Mouse (Mus musculus) hindbrain, embryonic 15.5 days (tissue): ENCODE results near the gene Hao1. TPM values are rescaled to one million over a fixed set of nuclear protein-coding genes. Genes with fewer than 3 reads are reported as not detected.
A peak's percentile ranks its signal among the peaks of the same experiment; 100 is the strongest.

ENCODE experiments used
- ATAC-seq: fragments of 200-750 bp; cut with Nextera tagmentation; 2 replicates; pipeline ENCODE4 v1.8.0; 2017; ENCODE audit warnings: low read depth, moderate number of reproducible peaks, moderate TSS enrichment; ENCODE audit not compliant: low FRiP score
- H3K27ac ChIP-seq: fragments of 300-500 bp; sonication (generic); replicated peaks from 2 replicates; pipeline ENCODE4 v1.5.1; 2015; ENCODE audit warnings: mild to moderate bottlenecking, inconsistent platforms
- H3K27me3 ChIP-seq: fragments of 300-500 bp; sonication (generic); 2 replicates; pipeline ENCODE4 v1.6.1; 2015; ENCODE audit warnings: control low read depth, inconsistent platforms
- H3K36me3 ChIP-seq: fragments of 300-500 bp; sonication (generic); 2 replicates; pipeline ENCODE4 v1.6.1; 2015; ENCODE audit warnings: control low read depth, inconsistent platforms
- H3K4me1 ChIP-seq: fragments of 300-500 bp; sonication (generic); replicated peaks from 2 replicates; pipeline ENCODE4 v1.6.1; 2015; ENCODE audit warnings: control low read depth, inconsistent platforms
- H3K4me2 ChIP-seq: fragments of 300-500 bp; sonication (generic); 2 replicates; pipeline ENCODE4 v1.6.1; 2015; ENCODE audit warnings: moderate library complexity, mild to moderate bottlenecking, inconsistent platforms
- H3K4me3 ChIP-seq: fragments of 300-500 bp; sonication (generic); 2 replicates; pipeline ENCODE4 v1.5.1; 2015; ENCODE audit warnings: mild to moderate bottlenecking, inconsistent platforms
- H3K9ac ChIP-seq: fragments of 300-500 bp; sonication (generic); 2 replicates; pipeline ENCODE4 v1.6.1; 2015; ENCODE audit warnings: inconsistent platforms
- H3K9me3 ChIP-seq: fragments of 300-500 bp; sonication (generic); 2 replicates; pipeline ENCODE4 v1.6.1; 2016; ENCODE audit warnings: control low read depth, inconsistent platforms
- WGBS: fragments of 180-500 bp; shearing (Covaris S2); methylation state at CpG from one replicate; pipeline ENCODE4 v1.1.7; 2015; 5-methylcytosine and 5-hydroxymethylcytosine counted together
- polyA plus RNA-seq: library from polyadenylated mRNA; unstranded; fragments of >200 nt; fragmentation: Nextera tagmentation; extraction: Ambion mirVana; gene quantifications from 2 replicates; pipeline ENCODE4 v1.2.1, GENCODE M21; 2015

Gene Hao1
- polyA plus RNA-seq, result 0.06 and 0.08 TPM in 2 replicates

DNA sequence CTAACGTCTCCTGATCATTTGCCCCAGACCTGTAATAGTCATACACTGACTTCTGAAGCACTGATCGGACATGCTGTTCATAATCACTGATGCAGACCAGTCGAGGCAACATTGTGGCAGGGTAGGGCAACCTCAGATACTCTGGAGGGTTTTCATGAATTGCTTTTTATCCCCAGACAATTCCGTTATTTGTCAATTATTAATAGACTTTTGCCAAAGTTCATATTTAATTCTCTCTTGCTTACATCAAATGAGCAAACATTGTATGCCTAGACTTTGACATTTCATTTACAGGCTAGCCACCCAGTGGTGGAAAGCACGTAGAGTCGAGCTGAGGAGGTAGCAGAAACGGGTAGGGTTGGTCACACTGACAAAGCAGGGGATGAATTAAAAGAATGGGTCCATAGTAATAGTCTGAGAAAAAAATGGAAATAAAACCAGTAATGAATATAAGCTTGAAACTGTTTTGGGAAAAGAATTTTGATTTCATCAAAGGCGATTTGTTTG lies at the start of gene Hao1:
Gene Hao1, minus strand, starts transcription at position 148 of the 507 bp plus-strand sequence.
- no peak for ATAC-seq
- H3K4me3 ChIP-seq, result no peak within 1 kb of the TSS
- H3K36me3 ChIP-seq, result no peaks in the 10 kb centered on the region
- no peaks in the 10 kb centered on the region for H3K4me1 ChIP-seq
- no peak within 1 kb of the TSS for H3K27ac ChIP-seq
- no peak within 1 kb of the TSS for H3K4me2 ChIP-seq
- WGBS, result 86% methylated on average over 8 of the region's 8 CpGs
- no peak within 1 kb of the TSS for H3K9ac ChIP-seq
- H3K9me3 ChIP-seq, result no peaks in the 10 kb centered on the region
- H3K27me3 ChIP-seq, result no peaks in the 10 kb centered on the region

DNA sequence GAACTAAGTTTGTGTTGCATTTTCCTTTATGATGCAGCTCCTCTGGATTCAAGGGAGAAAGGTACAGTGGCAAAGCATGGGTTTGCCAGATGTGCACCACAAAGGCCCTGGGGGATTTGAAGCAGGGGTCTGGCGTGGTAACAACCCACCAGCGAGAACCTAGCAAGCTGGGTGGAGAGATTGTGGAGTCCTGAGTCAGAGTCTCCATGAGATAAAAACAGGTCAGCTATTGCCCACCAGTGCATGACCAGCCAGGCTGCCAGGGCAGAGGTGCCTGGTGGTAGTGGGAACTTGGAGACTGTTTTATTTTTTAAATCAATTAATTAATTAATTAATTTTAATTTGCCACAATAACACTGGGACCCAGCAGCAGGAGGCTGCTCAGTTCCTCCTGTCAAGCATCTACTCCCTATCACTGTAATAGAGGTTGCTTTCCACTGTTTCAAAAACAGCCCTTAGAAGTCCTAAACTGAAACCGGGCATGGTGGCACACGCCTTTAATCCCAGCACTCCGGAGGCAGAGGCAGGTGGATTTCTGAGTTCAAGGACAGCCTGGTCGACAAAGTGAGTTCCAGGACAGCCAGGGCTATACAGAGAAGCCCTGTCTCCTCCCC lies 37.0 kb upstream of the Hao1 start:
- 93% methylated on average over 6 of the region's 6 CpGs for WGBS
- no peak for ATAC-seq
- Histone ChIP-seq H3K4me1 (no peaks in the 10 kb centered on the region), H3K4me2 (no peak overlapping the region), H3K36me3 (peaks cover 10% of the 10 kb centered on the region; the same call in 1 of the 2 replicates), H3K9me3 (no peaks in the 10 kb centered on the region), H3K27ac (no peak overlapping the region), H3K4me3 (no peak overlapping the region), H3K27me3 (no peaks in the 10 kb centered on the region), H3K9ac (no peak overlapping the region)

DNA sequence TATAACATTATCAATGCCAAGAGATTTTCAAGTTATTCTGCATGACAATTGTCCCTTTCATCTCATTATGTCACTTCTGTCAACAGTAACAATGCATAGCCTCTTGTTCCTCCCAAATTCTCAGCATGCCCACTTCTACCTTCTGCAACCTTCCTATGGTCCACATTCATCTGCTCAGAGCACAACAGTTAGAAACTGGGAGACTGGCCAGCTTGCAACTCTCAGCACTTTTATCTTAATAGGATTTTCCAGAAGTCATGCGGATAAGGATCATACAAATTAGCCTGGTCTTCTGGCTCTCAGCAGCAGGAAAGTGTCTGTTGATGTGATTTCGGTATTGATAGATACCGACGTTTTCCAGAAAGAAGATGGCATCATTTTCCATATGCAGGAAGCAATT lies 31.1 kb upstream of the Hao1 start:
- Histone ChIP-seq H3K27ac (no peak overlapping the region), H3K9me3 (no peaks in the 10 kb centered on the region), H3K4me3 (no peak overlapping the region), H3K9ac (no peak overlapping the region), H3K36me3 (no peaks in the 10 kb centered on the region), H3K4me1 (no peaks in the 10 kb centered on the region), H3K4me2 (no peak overlapping the region), H3K27me3 (no peaks in the 10 kb centered on the region)
- no peak for ATAC-seq
- WGBS, result 45% methylated on average over 4 of the region's 4 CpGs

DNA sequence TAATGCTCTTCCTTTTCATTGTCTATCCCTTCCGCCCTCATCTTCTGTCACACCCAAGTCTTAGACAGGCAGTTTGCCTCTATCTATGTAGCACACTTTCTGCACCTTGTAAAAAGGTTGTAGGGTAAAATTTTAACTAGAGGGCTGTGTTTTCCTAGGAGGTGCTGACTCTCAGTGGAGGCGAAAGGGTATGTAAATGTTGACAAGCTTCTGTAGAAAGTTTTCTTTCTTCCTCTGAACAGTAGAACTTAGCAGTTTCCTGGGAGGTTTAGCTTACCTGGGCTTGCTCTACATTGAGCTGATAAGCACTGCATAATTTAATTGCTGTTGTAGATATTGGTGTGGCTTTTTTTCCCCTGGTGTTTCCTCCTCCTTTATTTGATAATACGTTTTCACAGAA lies 5.3 kb upstream of the Hao1 start:
- Histone ChIP-seq H3K9ac (no peak overlapping the region), H3K27me3 (no peaks in the 10 kb centered on the region), H3K9me3 (no peaks in the 10 kb centered on the region), H3K4me1 (no peaks in the 10 kb centered on the region), H3K36me3 (no peaks in the 10 kb centered on the region), H3K4me2 (no peak overlapping the region), H3K4me3 (no peak overlapping the region), H3K27ac (no peak overlapping the region)
- 84% methylated on average over 3 of the region's 3 CpGs for WGBS
- ATAC-seq, result no peak

DNA sequence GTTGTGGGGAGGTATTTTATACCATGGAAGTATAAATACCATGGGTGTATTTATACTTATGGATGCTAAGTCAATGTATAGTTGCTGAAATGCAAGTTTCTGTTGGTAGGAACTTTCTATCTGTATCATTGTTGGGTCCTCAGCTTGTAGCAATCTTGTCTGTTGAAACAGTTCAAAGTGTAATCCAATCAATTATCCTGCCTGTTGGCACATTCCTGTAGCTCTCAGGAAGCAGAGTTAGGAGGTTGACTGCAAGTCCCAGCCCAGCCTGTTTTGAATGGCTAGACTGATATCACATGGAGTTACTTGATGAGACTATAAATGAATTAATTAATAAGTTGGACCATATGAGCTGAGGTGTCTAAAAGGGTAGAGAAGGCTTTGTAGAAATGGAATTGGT lies 1.8 kb downstream of the Hao1 start:
- no peak overlapping the region for H3K9ac ChIP-seq
- H3K27me3 ChIP-seq, result no peaks in the 10 kb centered on the region
- no peak overlapping the region for H3K4me3 ChIP-seq
- no peaks in the 10 kb centered on the region for H3K9me3 ChIP-seq
- no peaks in the 10 kb centered on the region for H3K4me1 ChIP-seq
- no peak for ATAC-seq
- no peak overlapping the region for H3K27ac ChIP-seq
- H3K36me3 ChIP-seq, result no peaks in the 10 kb centered on the region
- H3K4me2 ChIP-seq, result no peak overlapping the region

DNA sequence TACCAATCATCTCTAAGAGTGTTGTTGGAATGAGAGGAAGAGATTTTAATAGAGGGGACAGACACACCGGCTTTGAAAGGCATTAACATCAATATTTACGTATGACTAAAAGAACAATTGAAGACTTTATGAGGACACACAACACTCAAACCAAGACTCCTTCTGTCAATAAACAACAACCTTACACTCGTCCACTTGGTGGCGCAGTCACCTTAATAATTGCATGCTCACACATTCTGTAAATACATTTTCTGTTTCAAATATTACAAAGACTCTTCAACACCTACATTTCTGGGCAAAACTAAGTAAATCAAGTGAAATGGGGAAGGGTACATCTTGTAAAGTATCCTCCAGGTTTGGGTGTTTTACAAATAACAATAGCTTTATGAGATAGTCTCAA lies 4.4 kb downstream of the Hao1 start:
- H3K4me2 ChIP-seq, result no peak overlapping the region
- 27% methylated on average over 4 of the region's 4 CpGs for WGBS
- no peak overlapping the region for H3K9ac ChIP-seq
- ATAC-seq, result peak; percentile 48; the same call in 1 of the 2 replicates
- no peaks in the 10 kb centered on the region for H3K27me3 ChIP-seq
- H3K4me1 ChIP-seq, result no peaks in the 10 kb centered on the region
- H3K36me3 ChIP-seq, result no peaks in the 10 kb centered on the region
- H3K27ac ChIP-seq, result no peak overlapping the region
- no peak overlapping the region for H3K4me3 ChIP-seq
- H3K9me3 ChIP-seq, result no peaks in the 10 kb centered on the region

DNA sequence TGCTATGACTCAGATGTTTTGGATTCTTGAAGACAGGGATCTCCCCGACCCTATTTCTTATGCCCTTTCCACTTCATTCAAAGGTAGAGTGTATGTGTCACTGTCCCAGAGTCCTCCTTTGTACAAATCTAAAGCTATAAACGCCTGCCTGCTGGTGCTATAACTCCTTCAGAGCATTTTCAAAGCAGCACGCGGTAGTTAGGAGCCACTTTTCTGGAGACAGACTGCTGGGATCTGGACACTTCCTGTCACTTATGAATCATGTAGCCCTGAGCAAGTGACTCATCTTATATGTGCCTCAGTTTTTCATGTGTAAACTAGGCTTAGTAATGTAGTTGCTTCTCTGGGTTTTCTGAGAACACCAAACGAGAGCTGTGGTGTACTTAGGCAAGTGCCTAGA lies 9.1 kb downstream of the Hao1 start:
- no peak for ATAC-seq
- 72% methylated on average over 5 of the region's 5 CpGs for WGBS
- Histone ChIP-seq H3K27ac (no peak overlapping the region), H3K9me3 (no peaks in the 10 kb centered on the region), H3K27me3 (no peaks in the 10 kb centered on the region), H3K4me3 (no peak overlapping the region), H3K4me1 (no peaks in the 10 kb centered on the region), H3K36me3 (no peaks in the 10 kb centered on the region), H3K9ac (no peak overlapping the region), H3K4me2 (no peak overlapping the region)

DNA sequence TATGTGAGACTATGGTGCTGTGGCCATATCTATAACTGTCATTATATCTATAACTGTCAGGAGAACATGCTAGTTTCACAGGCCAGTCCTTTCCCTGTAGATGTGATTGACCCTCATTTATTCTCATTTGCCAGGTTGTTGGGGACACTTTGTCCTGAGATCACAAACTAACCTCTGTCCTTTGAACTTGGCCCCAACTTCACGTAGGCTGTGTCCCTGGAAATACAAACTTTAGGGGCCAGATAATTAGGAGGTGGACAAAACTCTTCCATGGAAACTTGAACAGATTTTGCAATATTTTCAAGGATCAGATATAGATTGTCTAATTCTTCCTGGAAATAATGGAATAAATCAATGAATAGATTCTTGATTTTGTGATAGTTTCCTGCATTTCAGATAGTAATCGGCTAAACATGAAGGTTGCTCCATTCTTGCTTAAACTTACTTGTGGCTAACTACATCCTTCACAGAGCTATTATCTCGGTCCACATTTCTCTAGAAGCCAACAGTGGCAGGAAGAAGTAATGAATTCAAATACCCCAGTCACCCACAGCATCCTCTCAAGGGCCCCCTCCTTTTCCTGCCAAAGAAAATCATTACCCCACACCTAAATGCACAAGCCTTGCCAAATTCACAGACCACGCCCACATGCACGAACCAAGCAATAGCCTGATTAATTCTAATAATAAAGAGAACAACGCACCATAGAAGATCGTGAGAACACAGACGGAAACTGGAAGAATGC lies 9.7 kb downstream of the Hao1 start:
- no peak for ATAC-seq
- H3K27ac ChIP-seq, result no peak overlapping the region
- no peaks in the 10 kb centered on the region for H3K4me1 ChIP-seq
- H3K4me3 ChIP-seq, result no peak overlapping the region
- H3K9ac ChIP-seq, result no peak overlapping the region
- H3K9me3 ChIP-seq, result no peaks in the 10 kb centered on the region
- 77% methylated on average over 8 of the region's 8 CpGs for WGBS
- H3K4me2 ChIP-seq, result no peak overlapping the region
- no peaks in the 10 kb centered on the region for H3K36me3 ChIP-seq
- H3K27me3 ChIP-seq, result no peaks in the 10 kb centered on the region

DNA sequence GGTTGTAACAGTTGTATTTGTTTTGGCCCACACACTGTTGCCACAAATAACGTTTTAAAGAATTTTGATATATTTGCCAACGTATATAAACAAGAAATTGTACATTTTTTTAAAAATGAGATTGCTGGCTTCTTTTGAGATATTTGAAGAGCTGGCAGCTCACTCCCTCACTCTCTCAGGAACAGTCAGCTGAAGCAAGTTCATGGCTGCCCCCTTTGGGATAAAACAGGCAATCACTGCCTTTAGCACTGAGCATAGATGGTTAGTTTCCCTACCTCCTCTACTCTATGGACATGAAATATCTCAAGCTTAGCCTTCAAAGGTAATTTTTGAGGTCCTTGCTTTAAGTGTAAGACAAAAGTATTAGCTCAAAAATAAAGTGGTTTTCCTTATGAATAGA lies 10.7 kb downstream of the Hao1 start:
- no peak for ATAC-seq

DNA sequence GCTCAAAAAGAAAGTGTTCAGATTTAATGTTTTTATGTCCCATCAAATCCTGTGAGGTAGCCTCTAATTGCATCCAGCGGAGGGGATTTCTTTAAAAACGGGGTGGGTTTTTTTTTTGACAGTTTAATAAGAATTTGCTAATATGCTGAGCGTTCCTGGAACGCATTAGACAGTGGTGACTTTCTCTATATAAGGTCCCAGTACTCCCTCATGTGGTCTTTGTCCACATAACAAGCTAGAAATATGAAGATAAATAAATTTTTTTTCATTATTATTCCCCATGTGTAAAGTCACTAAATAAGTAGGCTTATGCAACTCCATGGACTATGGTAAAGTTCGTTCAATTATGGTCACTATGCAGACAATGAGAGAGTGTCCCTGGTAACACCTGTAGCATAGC lies 13.1 kb downstream of the Hao1 start:
- WGBS, result 73% methylated on average over 5 of the region's 5 CpGs
- H3K9ac ChIP-seq, result no peak overlapping the region

More for the DNA sequence above, 10.7 kb downstream of the Hao1 start:
- Histone ChIP-seq H3K27ac (no peak overlapping the region), H3K4me1 (no peaks in the 10 kb centered on the region), H3K9me3 (no peaks in the 10 kb centered on the region), H3K27me3 (no peaks in the 10 kb centered on the region), H3K9ac (no peak overlapping the region), H3K4me3 (no peak overlapping the region), H3K4me2 (no peak overlapping the region), H3K36me3 (no peaks in the 10 kb centered on the region)
- 57% methylated on average over 2 of the region's 2 CpGs for WGBS

DNA sequence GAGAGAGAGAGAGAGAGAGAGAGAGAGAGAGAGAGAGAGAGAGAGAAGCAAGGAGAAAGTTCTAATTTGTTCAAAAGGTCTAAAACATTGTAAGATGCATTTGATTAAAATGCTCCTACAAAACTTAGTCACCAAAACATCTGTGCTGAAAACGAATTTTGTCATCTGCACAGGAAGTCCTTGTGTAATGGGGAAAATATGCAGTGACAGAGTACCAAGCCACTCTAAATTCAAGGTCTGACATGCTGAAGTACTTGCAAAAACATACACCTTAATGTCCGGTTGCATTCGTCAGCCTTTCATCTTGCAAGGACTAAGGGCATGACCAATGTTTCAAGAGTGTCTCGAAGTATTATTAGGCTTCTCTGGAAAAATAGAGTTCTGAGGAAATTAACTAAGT lies 15.7 kb downstream of the Hao1 start:
- 86% methylated on average over 4 of the region's 4 CpGs for WGBS
- no peak for ATAC-seq
- H3K4me2 ChIP-seq, result no peak overlapping the region

More for the DNA sequence above, 13.1 kb downstream of the Hao1 start:
- H3K36me3 ChIP-seq, result no peaks in the 10 kb centered on the region
- no peaks in the 10 kb centered on the region for H3K27me3 ChIP-seq
- no peaks in the 10 kb centered on the region for H3K9me3 ChIP-seq
- no peak overlapping the region for H3K27ac ChIP-seq
- no peak overlapping the region for H3K4me2 ChIP-seq
- ATAC-seq, result 0 out of 2 replicates have a peak, but pooled peaks have one; percentile 3
- H3K4me1 ChIP-seq, result no peaks in the 10 kb centered on the region
- H3K4me3 ChIP-seq, result no peak overlapping the region

DNA sequence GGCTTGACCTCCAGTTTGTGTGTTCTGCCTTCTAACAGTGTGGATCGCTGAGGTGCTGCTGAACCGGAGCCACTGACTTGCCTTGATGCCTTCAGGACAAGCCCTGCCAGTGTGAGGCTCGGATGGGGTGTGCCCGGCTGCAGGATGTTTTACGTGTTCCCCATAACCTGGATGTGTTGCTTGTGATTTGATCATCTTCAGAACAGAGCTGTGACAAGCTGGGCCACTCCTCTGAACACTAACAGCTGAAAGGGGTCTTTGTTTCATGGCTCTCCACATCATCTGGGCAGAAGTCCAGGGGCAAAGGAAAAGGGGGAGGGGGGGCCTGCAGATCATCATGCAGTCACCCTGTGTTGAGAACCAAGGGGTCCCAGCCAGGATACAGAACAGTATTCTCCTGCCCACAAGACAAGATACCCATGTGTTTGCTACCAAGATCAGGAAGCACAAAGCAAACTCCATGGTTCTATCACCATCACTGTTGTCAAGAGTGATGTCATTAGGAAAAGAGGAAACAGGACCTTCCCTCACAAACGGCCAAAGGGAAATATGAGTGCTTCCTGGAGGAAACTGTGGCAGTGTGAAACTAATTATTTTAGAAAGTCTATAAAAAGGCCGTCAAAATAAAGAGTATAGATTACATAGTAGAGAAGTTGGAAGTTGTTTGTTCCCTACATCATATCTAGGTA lies 25.9 kb downstream of the Hao1 start:
- H3K9me3 ChIP-seq, result no peaks in the 10 kb centered on the region
- H3K9ac ChIP-seq, result no peak overlapping the region
- no peaks in the 10 kb centered on the region for H3K36me3 ChIP-seq
- no peak overlapping the region for H3K4me3 ChIP-seq
- 68% methylated on average over 7 of the region's 7 CpGs for WGBS
- ATAC-seq, result peak; percentile 68
- H3K27ac ChIP-seq, result no peak overlapping the region
- no peaks in the 10 kb centered on the region for H3K27me3 ChIP-seq
- H3K4me2 ChIP-seq, result peak overlapping the region; percentile 34; the same call in 1 of the 2 replicates
- no peaks in the 10 kb centered on the region for H3K4me1 ChIP-seq

More for the DNA sequence above, 15.7 kb downstream of the Hao1 start:
- Histone ChIP-seq H3K9ac (no peak overlapping the region), H3K27ac (no peak overlapping the region), H3K36me3 (no peaks in the 10 kb centered on the region), H3K4me3 (no peak overlapping the region), H3K9me3 (no peaks in the 10 kb centered on the region), H3K4me1 (no peaks in the 10 kb centered on the region), H3K27me3 (no peaks in the 10 kb centered on the region)
